Comparison of ENCODE assay signal across 14 mouse cellular contexts in genomic region chr14:103488659-103489058, GRCm38 (mm10). TPM values are rescaled to one million over a fixed set of nuclear protein-coding genes. Genes with fewer than 3 reads are reported as not detected.
DNase-seq lines count a peak whose midpoint lies in the region; ATAC-seq and TF ChIP-seq lines count a peak whose summit lies in the region.
"Had no signal": no experiment of that assay in that cellular context is flagged by ENCODE, and none has a peak within 500 bp of the region (broad histone marks: within the 10 kb centered on the region; RNA-seq: fewer than 3 reads in every experiment).

No protein-coding gene starts in this region.

- no peaks in the 10 kb centered on the region for H3K27me3 ChIP-seq in lung, embryonic 14.5 days (ENCODE audit: insufficient read depth, low read length)
- H3K27me3 ChIP-seq in Patski, result no peaks in the 10 kb centered on the region
- H3K27me3 ChIP-seq: liver, embryonic 15.5 days; stomach, embryonic 15.5 days had no signal

- intact Hi-C loops in heart, postnatal 36 days (cut with DNase I), result loop anchor here (5.0 kb wide), 1 partner anchor 421 kb away; no protein-coding TSS in a partner anchor

- POLR2A ChIA-PET in Patski (lab: Charles Lee), result no interaction called here

- peak; percentile 22 for DNase-seq in heart, adult 8-10 months (ENCODE audit: low spot score)
- DNase-seq in heart, postnatal 36 days, result no peak
- peak; percentile 35 for DNase-seq in lung, embryonic 14.5 days
- no peak for DNase-seq in lung, postnatal 14 days
- no peak for DNase-seq in Patski (ENCODE audit: low read depth, low spot score)
- no peak for DNase-seq in ovary, postnatal 10 days (ENCODE audit: low spot score)
- no peak for DNase-seq in embryo, embryonic 10 days (ENCODE audit: low spot score)
- DNase-seq: cerebellum, adult 11 months; kidney, adult 2 months had no signal

- in situ Hi-C loops in Patski (cut with MboI; ENCODE audit: low pct_unique_long_range_greater_than_20kb), result no loop called here

- H3K36me3 ChIP-seq in lung, embryonic 14.5 days (ENCODE audit: insufficient read depth), result no peaks in the 10 kb centered on the region
- H3K36me3 ChIP-seq: liver, embryonic 15.5 days; stomach, embryonic 15.5 days had no signal

- no peaks in the 10 kb centered on the region for H3K4me1 ChIP-seq in lung, embryonic 14.5 days (ENCODE audit: insufficient read depth)
- H3K4me1 ChIP-seq: liver, embryonic 15.5 days; stomach, embryonic 15.5 days had no signal

- CTCF ChIA-PET in Patski (lab: Charles Lee), result interaction anchor here (0.7 to 1.6 kb wide), 3 partner anchors 9 to 18 kb away, joined by 4 to 5 read pairs (median 4); no protein-coding TSS in a partner anchor

- no peak overlapping the region for H3K4me3 ChIP-seq in lung, embryonic 14.5 days (ENCODE audit: low read depth, low read length)
- H3K4me3 ChIP-seq: liver, embryonic 15.5 days; stomach, embryonic 15.5 days had no signal

- H3K9ac ChIP-seq in lung, embryonic 14.5 days, result no peak overlapping the region
- H3K9ac ChIP-seq: liver, embryonic 15.5 days; stomach, embryonic 15.5 days had no signal

- H3K27ac ChIP-seq in lung, embryonic 14.5 days (ENCODE audit: low read depth), result no peak overlapping the region
- H3K27ac ChIP-seq: liver, embryonic 15.5 days; stomach, embryonic 15.5 days had no signal

- ATAC-seq in lung, embryonic 14.5 days (ENCODE audit: insufficient read depth), result no peak
- ATAC-seq in Patski, result no peak
- peak; percentile 65 for ATAC-seq in neutrophil, adult 5-6 weeks (ENCODE audit: extremely low read depth, insufficient number of reproducible peaks, low FRiP score, poor library complexity, severe bottlenecking)
- ATAC-seq: forebrain, embryonic 16.5 days had no signal

- H3K9me3 ChIP-seq in lung, embryonic 14.5 days (ENCODE audit: low read depth, low read length), result peaks cover 6% of the 10 kb centered on the region; the same call in 1 of the 2 replicates
- H3K9me3 ChIP-seq: liver, embryonic 15.5 days; stomach, embryonic 15.5 days had no signal

- no peak overlapping the region for H3K4me2 ChIP-seq in lung, embryonic 14.5 days
- H3K4me2 ChIP-seq: heart, embryonic 11.5 days; liver, embryonic 15.5 days; stomach, embryonic 15.5 days had no signal

- 0 out of 2 replicates have a peak, but pooled peaks have one; percentile 19 for TF ChIP-seq CTCF in lung, embryonic 14.5 days (IDR thresholded peaks at IDR 0.05; ENCODE audit: low read depth)
- TF ChIP-seq CTCF in Patski (IDR thresholded peaks at IDR 0.05), result peak; percentile 27

- WGBS in lung, embryonic 14.5 days, result 66% methylated on average over 3 of the region's 3 CpGs

RNA-seq across cellular contexts. Expression of gene Scel, which starts 24.5 kb away (rescaled TPM):
- under 1 TPM; 0.11 to 0.84 (median 0.48) TPM for total RNA-seq in heart, adult 8-10 months (2022)
- under 1 TPM; 0.16 to 0.56 TPM for total RNA-seq in heart, postnatal 36 days (2021)
- 1.7 and 1.9 TPM in 2 replicates for polyA plus RNA-seq in lung, embryonic 14.5 days (2014; fragmentation: Nextera tagmentation; extraction: Ambion mirVana)
- polyA plus RNA-seq in Patski (2021), result 66.6 TPM
- 2.1 and 3.6 TPM in 2 replicates for total RNA-seq in neutrophil, adult 5-6 weeks (2017)
- polyA plus RNA-seq: forebrain, embryonic 16.5 days had no signal

Comparison
In these comparisons a context has a peak if more than half of its experiments do, and no peak if none do; other contexts are left out.
1. DNase-seq: peak in heart, adult 8-10 months (single experiment) and lung, embryonic 14.5 days (single experiment); none in heart, postnatal 36 days (0 of 2), lung, postnatal 14 days (single experiment), Patski (single experiment), ovary, postnatal 10 days (single experiment) and embryo, embryonic 10 days (single experiment).